Mouse (Mus musculus) G1E (cell line): Measurements from ENCODE around the gene Ccdc170.

Experiments
- CTCF ChIP-seq: IDR thresholded peaks from 2 replicates; pipeline ENCODE4 v1.5.1; 2012; ENCODE audit warnings: low read depth, low read length, inconsistent platforms, mixed read lengths
- GATA1 ChIP-seq: IDR thresholded peaks from 2 replicates; pipeline ENCODE4 v1.6.1; 2012; ENCODE audit warnings: borderline replicate concordance, low read length, inconsistent platforms, mixed read lengths
- GATA2 ChIP-seq: IDR thresholded peaks from 2 replicates; pipeline ENCODE4 v1.6.1; 2012; ENCODE audit warnings: low read depth, low read length, inconsistent platforms, borderline replicate concordance
- POLR2AphosphoS5 ChIP-seq: IDR thresholded peaks from 2 replicates; pipeline ENCODE4 v1.6.1; 2012; ENCODE audit warnings: low read depth, low read length, inconsistent platforms; ENCODE audit not compliant: insufficient replicate concordance
- TAL1 ChIP-seq: conservative IDR thresholded peaks from 2 replicates; pipeline ENCODE4 v1.6.1; 2012; ENCODE audit warnings: low read depth, low read length, inconsistent platforms, mixed read lengths

DNA sequence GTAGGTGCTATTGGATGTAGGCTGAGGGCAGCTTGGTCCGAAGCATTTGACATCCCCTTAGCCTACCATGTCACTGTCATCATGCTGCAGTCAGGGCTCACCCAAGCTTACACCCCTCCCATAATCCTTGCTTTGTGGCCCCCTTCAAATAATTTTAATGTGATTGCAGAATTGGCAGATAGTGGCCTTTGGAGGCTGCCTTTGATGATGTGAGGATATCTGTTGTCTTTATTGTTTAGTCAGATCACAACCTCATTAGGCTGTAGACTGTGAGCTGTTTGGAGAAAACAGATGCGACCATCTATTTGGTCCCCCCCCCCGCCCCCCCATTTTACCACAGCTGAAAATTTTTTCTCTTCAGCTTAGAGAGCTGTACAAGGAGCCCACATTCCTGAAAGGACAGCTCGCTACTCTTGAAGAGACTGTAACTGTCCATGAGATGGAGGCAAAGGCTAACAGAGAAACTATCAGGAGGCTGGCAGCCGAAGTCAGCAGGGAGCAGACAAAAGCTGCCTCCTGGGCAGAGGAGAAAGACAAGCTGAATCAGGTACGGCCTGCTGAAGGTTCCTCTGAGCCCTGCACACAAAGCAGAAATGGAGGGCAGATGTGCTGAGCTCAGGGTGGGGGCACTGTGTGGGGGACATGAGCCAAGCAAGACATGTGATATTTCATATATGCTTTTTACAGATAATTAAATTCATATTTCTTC lies 38.2 kb downstream of the Ccdc170 start:
- TF ChIP-seq CTCF (no peak), POLR2AphosphoS5 (no peak), GATA1 (no peak), GATA2 (no peak), TAL1 (no peak)
